Mouse (Mus musculus) embryonic facial prominence, embryonic 13.5 days (tissue): ENCODE results near the gene Lrrc58. TPM values are rescaled to one million over a fixed set of nuclear protein-coding genes. Genes with fewer than 3 reads are reported as not detected.

ENCODE experiments used
- ATAC-seq: fragments of 200-750 bp; cut with Nextera tagmentation; 2 replicates; pipeline ENCODE4 v1.8.0; 2017; ENCODE audit warnings: low read depth; ENCODE audit not compliant: insufficient number of reproducible peaks, insufficient read depth, low FRiP score, low TSS enrichment
- H3K27ac ChIP-seq: fragments of 300-500 bp; sonication (generic); 2 replicates; pipeline ENCODE4 v1.5.1; 2015; ENCODE audit warnings: moderate library complexity, mild to moderate bottlenecking, inconsistent platforms
- H3K27me3 ChIP-seq: fragments of 300-500 bp; sonication (generic); 2 replicates; pipeline ENCODE4 v1.6.1; 2015; ENCODE audit warnings: mild to moderate bottlenecking, inconsistent platforms
- H3K36me3 ChIP-seq: fragments of 300-500 bp; sonication (generic); 2 replicates; pipeline ENCODE4 v1.6.1; 2015; ENCODE audit warnings: mild to moderate bottlenecking, inconsistent platforms
- H3K4me1 ChIP-seq: fragments of 300-500 bp; sonication (generic); 2 replicates; pipeline ENCODE4 v1.6.1; 2015; ENCODE audit warnings: inconsistent platforms
- H3K4me2 ChIP-seq: fragments of 300-500 bp; sonication (generic); 2 replicates; pipeline ENCODE4 v1.6.1; 2015; ENCODE audit warnings: moderate library complexity, mild to moderate bottlenecking, inconsistent platforms
- H3K4me3 ChIP-seq: fragments of 300-500 bp; sonication (generic); 2 replicates; pipeline ENCODE4 v1.5.1; 2015; ENCODE audit warnings: mild to moderate bottlenecking, inconsistent platforms
- H3K9ac ChIP-seq: fragments of 300-500 bp; sonication (generic); 2 replicates; pipeline ENCODE4 v1.6.1; 2015; ENCODE audit warnings: mild to moderate bottlenecking, inconsistent platforms
- H3K9me3 ChIP-seq: fragments of 300-500 bp; sonication (generic); 2 replicates; pipeline ENCODE4 v1.6.1; 2016; ENCODE audit warnings: inconsistent platforms
- WGBS: fragments of 180-500 bp; shearing (Covaris S2); methylation state at CpG from one replicate; pipeline ENCODE4 v1.1.7; 2015; ENCODE audit warnings: mixed read lengths; 5-methylcytosine and 5-hydroxymethylcytosine counted together
- polyA plus RNA-seq: library from polyadenylated mRNA; unstranded; fragments of >200 nt; fragmentation: Nextera tagmentation; extraction: Ambion mirVana; gene quantifications from 2 replicates; pipeline ENCODE4 v1.2.1, GENCODE M21; 2015

The Lrrc58 gene
- polyA plus RNA-seq, 1 experiment from 2014 or later, result 63.6 TPM

- WGBS, result 22% methylated on average over 4 of the region's 4 CpGs
These were observed 1.5 kb downstream of the Lrrc58 start for GRCm38 (mm10) chr16:37869470-37870231.

GRCm38 (mm10) chr16:37871112-37871715, 3.0 kb downstream of the Lrrc58 start:
- Histone ChIP-seq H3K4me2 (peak overlapping the region; percentile 17; the same call in 1 of the 2 replicates), H3K9me3 (no peaks in the 10 kb centered on the region), H3K27ac (no peak overlapping the region), H3K36me3 (no peaks in the 10 kb centered on the region), H3K9ac (no peak overlapping the region), H3K27me3 (no peaks in the 10 kb centered on the region), H3K4me1 (peaks cover 19% of the 10 kb centered on the region), H3K4me3 (no peak overlapping the region)
- WGBS, result 85% methylated on average over 4 of the region's 4 CpGs
- ATAC-seq, result no peak

More at GRCm38 (mm10) chr16:37869470-37870231, 1.5 kb downstream of the Lrrc58 start:
- Histone ChIP-seq H3K36me3 (no peaks in the 10 kb centered on the region), H3K4me2 (peak overlapping the region; percentile 71), H3K4me3 (peak overlapping the region; percentile 96), H3K4me1 (peaks cover 19% of the 10 kb centered on the region), H3K9ac (peak overlapping the region; percentile 98), H3K27me3 (no peaks in the 10 kb centered on the region), H3K9me3 (no peaks in the 10 kb centered on the region), H3K27ac (peak overlapping the region; percentile 98)
- ATAC-seq, result no peak

- ATAC-seq, result no peak
- Histone ChIP-seq H3K27ac (no peak overlapping the region), H3K9ac (no peak overlapping the region), H3K9me3 (no peaks in the 10 kb centered on the region), H3K4me2 (no peak overlapping the region), H3K4me1 (peaks cover 18% of the 10 kb centered on the region), H3K36me3 (peaks cover 19% of the 10 kb centered on the region), H3K4me3 (no peak overlapping the region), H3K27me3 (no peaks in the 10 kb centered on the region)
- 88% methylated on average over 4 of the region's 4 CpGs for WGBS
These were observed 6.5 kb downstream of the Lrrc58 start for GRCm38 (mm10) chr16:37874501-37875235.

- H3K27ac ChIP-seq, result no peak overlapping the region
- H3K27me3 ChIP-seq, result no peaks in the 10 kb centered on the region
- no peak overlapping the region for H3K4me2 ChIP-seq
- H3K4me1 ChIP-seq, result no peaks in the 10 kb centered on the region
- H3K4me3 ChIP-seq, result no peak overlapping the region
- H3K9ac ChIP-seq, result no peak overlapping the region
- H3K36me3 ChIP-seq, result peaks cover 44% of the 10 kb centered on the region
- 96% methylated on average over 3 of the region's 3 CpGs for WGBS
- H3K9me3 ChIP-seq, result no peaks in the 10 kb centered on the region
- ATAC-seq, result no peak
These were observed 9.2 kb downstream of the Lrrc58 start for GRCm38 (mm10) chr16:37877406-37877805.

GRCm38 (mm10) chr16:37878951-37879505, 10.8 kb downstream of the Lrrc58 start:
- no peak overlapping the region for H3K4me3 ChIP-seq
- peaks cover 60% of the 10 kb centered on the region for H3K36me3 ChIP-seq
- 90% methylated on average over 7 of the region's 7 CpGs for WGBS
- no peak overlapping the region for H3K27ac ChIP-seq
- H3K27me3 ChIP-seq, result no peaks in the 10 kb centered on the region
- no peak for ATAC-seq
- no peaks in the 10 kb centered on the region for H3K4me1 ChIP-seq
- H3K9ac ChIP-seq, result no peak overlapping the region
- H3K4me2 ChIP-seq, result no peak overlapping the region
- H3K9me3 ChIP-seq, result no peaks in the 10 kb centered on the region

GRCm38 (mm10) chr16:37879750-37880419, 11.7 kb downstream of the Lrrc58 start:
- Histone ChIP-seq H3K4me2 (no peak overlapping the region), H3K4me3 (no peak overlapping the region), H3K27ac (no peak overlapping the region), H3K36me3 (peaks cover 63% of the 10 kb centered on the region), H3K9ac (no peak overlapping the region), H3K9me3 (no peaks in the 10 kb centered on the region), H3K27me3 (no peaks in the 10 kb centered on the region), H3K4me1 (no peaks in the 10 kb centered on the region)
- ATAC-seq, result no peak
- 94% methylated on average over 4 of the region's 4 CpGs for WGBS

- Histone ChIP-seq H3K4me2 (no peak overlapping the region), H3K36me3 (peaks cover 63% of the 10 kb centered on the region), H3K4me3 (no peak overlapping the region), H3K4me1 (no peaks in the 10 kb centered on the region), H3K9me3 (no peaks in the 10 kb centered on the region), H3K9ac (no peak overlapping the region), H3K27ac (no peak overlapping the region), H3K27me3 (no peaks in the 10 kb centered on the region)
- WGBS, result 82% methylated on average over 2 of the region's 2 CpGs
- no peak for ATAC-seq
These were observed 13.0 kb downstream of the Lrrc58 start for GRCm38 (mm10) chr16:37881168-37881567.

GRCm38 (mm10) chr16:37888986-37889385, 20.8 kb downstream of the Lrrc58 start:
- H3K4me2 ChIP-seq, result no peak overlapping the region
- no peaks in the 10 kb centered on the region for H3K27me3 ChIP-seq
- H3K4me1 ChIP-seq, result peaks cover 12% of the 10 kb centered on the region; the same call in 1 of the 2 replicates
- 0 out of 2 replicates have a peak, but pooled peaks have one; percentile 32 for ATAC-seq
- WGBS, result 90% methylated on average over 3 of the region's 3 CpGs
- peaks cover 11% of the 10 kb centered on the region for H3K36me3 ChIP-seq
- H3K4me3 ChIP-seq, result no peak overlapping the region
- no peak overlapping the region for H3K27ac ChIP-seq
- no peaks in the 10 kb centered on the region for H3K9me3 ChIP-seq
- H3K9ac ChIP-seq, result no peak overlapping the region

GRCm38 (mm10) chr16:37892667-37893066, 24.5 kb downstream of the Lrrc58 start:
- H3K27ac ChIP-seq, result no peak overlapping the region
- ATAC-seq, result no peak

GRCm38 (mm10) chr16:37893381-37893780, 25.2 kb downstream of the Lrrc58 start:
- H3K4me2 ChIP-seq, result no peak overlapping the region
- ATAC-seq, result no peak
- no peak overlapping the region for H3K9ac ChIP-seq
- no peak overlapping the region for H3K27ac ChIP-seq
- H3K4me3 ChIP-seq, result no peak overlapping the region
- WGBS, result 63% methylated on average over 6 of the region's 6 CpGs
- H3K27me3 ChIP-seq, result no peaks in the 10 kb centered on the region
- peaks cover 7% of the 10 kb centered on the region for H3K36me3 ChIP-seq
- no peaks in the 10 kb centered on the region for H3K9me3 ChIP-seq
- peaks cover 17% of the 10 kb centered on the region for H3K4me1 ChIP-seq

More at GRCm38 (mm10) chr16:37892667-37893066, 24.5 kb downstream of the Lrrc58 start:
- H3K4me3 ChIP-seq, result no peak overlapping the region
- H3K4me1 ChIP-seq, result peaks cover 15% of the 10 kb centered on the region
- no peak overlapping the region for H3K9ac ChIP-seq
- no peak overlapping the region for H3K4me2 ChIP-seq
- H3K27me3 ChIP-seq, result no peaks in the 10 kb centered on the region
- WGBS, result 34% methylated on average over 2 of the region's 2 CpGs
- H3K36me3 ChIP-seq, result peaks cover 7% of the 10 kb centered on the region
- H3K9me3 ChIP-seq, result no peaks in the 10 kb centered on the region

- Histone ChIP-seq H3K9me3 (no peaks in the 10 kb centered on the region), H3K9ac (no peak overlapping the region), H3K36me3 (peaks cover 5% of the 10 kb centered on the region), H3K27me3 (no peaks in the 10 kb centered on the region), H3K4me3 (no peak overlapping the region), H3K4me1 (peaks cover 16% of the 10 kb centered on the region), H3K27ac (no peak overlapping the region), H3K4me2 (no peak overlapping the region)
- WGBS, result 74% methylated on average over 2 of the region's 2 CpGs
- ATAC-seq, result no peak
These were observed 25.8 kb downstream of the Lrrc58 start for GRCm38 (mm10) chr16:37893942-37894341.
